In the genomic region with DNA sequence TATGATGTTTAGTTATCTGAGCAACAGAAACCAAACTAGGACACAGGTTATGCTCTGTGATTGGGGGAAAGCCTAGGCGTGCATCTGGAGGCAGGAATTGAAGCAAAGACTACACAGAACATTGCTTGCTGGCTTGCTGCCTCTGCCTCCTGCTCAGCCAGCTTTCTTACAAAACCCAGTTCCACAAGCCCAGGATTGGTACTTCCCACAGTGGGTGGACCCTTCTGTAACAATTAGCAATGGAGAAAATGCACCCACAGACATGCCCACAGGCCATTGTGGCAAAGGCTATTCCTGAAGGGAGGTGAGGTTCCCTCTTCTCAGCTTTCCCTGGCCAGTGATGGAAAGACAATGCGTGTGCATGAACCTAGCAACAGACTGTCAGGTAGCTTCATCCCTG, we compare ENCODE assay signal across 15 mouse cellular contexts. TPM values are rescaled to one million over a fixed set of nuclear protein-coding genes. Genes with fewer than 3 reads are reported as not detected.
DNase-seq lines count a peak whose midpoint lies in the region; ATAC-seq lines count a peak whose summit lies in the region.
"Had no signal": no experiment of that assay in that cellular context is flagged by ENCODE, and none has a peak within 500 bp of the region (broad histone marks: within the 10 kb centered on the region; RNA-seq: fewer than 3 reads in every experiment).

No protein-coding gene starts in this region.

- ATAC-seq in frontal cortex, adult (ENCODE audit: low TSS enrichment), result peak; percentile 45
- no peak for ATAC-seq in erythroblast, adult 5-6 weeks (replicated peaks; ENCODE audit: low FRiP score, poor library complexity, severe bottlenecking)
- ATAC-seq: forebrain, embryonic 13.5 days had no signal

- intact Hi-C loops in left cerebral cortex, postnatal 36 days (cut with DNase I), result no loop called here

- DNase-seq in frontal cortex, postnatal 10 days (ENCODE audit: low spot score in 2 of 2), result no peak
- peak; percentile 59 for DNase-seq in adrenal gland, postnatal 10 days
- peak; percentile 45 to 76 for DNase-seq in layer of hippocampus, adult 18-20 months (ENCODE audit: low spot score in 2 of 2)
- peak; percentile 56 to 63 for DNase-seq in left cerebral cortex, postnatal 36 days (ENCODE audit: low spot score in 2 of 2)
- no peak for DNase-seq in thymus, postnatal 0 days (ENCODE audit: low spot score)
- DNase-seq in embryo, embryonic 10.5 days (ENCODE audit: low spot score), result no peak
- DNase-seq: cerebellum, adult 11 months; embryo, embryonic 11 days; kidney, adult 9 months; kidney, postnatal 4 days; lung, postnatal 14 days; thymus, postnatal 14 days had no signal

RNA-seq across cellular contexts. Expression of gene Fry, which starts 4.1 kb away (rescaled TPM):
- total RNA-seq in adrenal gland, postnatal 10 days (2021), result 10 to 100 TPM; 36.2 to 46.9 TPM
- 100 to 1,000 TPM; 196 to 210 TPM for total RNA-seq in layer of hippocampus, adult 18-20 months (2021)
- total RNA-seq in left cerebral cortex, postnatal 36 days (2021), result 100 to 1,000 TPM; 166 to 217 TPM
- 3.6 and 5.3 TPM in 2 replicates for polyA plus RNA-seq in thymus, postnatal 0 days (2015; fragmentation: Nextera tagmentation; extraction: Ambion mirVana)
- total RNA-seq in erythroblast, adult 5-6 weeks (2015; ENCODE audit: low replicate concordance), result 16.1 and 30.1 TPM in 2 replicates
- 10.3 and 16.4 TPM in 2 replicates for total RNA-seq in erythroblast, adult 5-6 weeks (2017; ENCODE audit: low replicate concordance)

Comparison
In these comparisons a context has a peak if more than half of its experiments do, and no peak if none do; other contexts are left out.
1. DNase-seq: peak in adrenal gland, postnatal 10 days (single experiment), layer of hippocampus, adult 18-20 months (2 of 2) and left cerebral cortex, postnatal 36 days (2 of 2); none in frontal cortex, postnatal 10 days (0 of 2), thymus, postnatal 0 days (single experiment) and embryo, embryonic 10.5 days (single experiment).